Mouse (Mus musculus) kidney, postnatal 0 days (tissue): ENCODE results near the gene Ano1. TPM values are rescaled to one million over a fixed set of nuclear protein-coding genes. Genes with fewer than 3 reads are reported as not detected.
A peak's percentile ranks its signal among the peaks of the same experiment; 100 is the strongest.

Source experiments
- ATAC-seq: fragments of 200-750 bp; cut with Nextera tagmentation; replicated peaks from 2 replicates; pipeline ENCODE4 v1.8.0; 2017; ENCODE audit warnings: low read depth, moderate number of reproducible peaks, moderate TSS enrichment, moderate library complexity; ENCODE audit not compliant: low FRiP score
- DNase-seq: peaks from one replicate; pipeline ENCODE4 v3.0.0-alpha.2; 2016; ENCODE audit warnings: low spot score
- H3K27ac ChIP-seq: fragments of 300-500 bp; sonication (generic); 2 replicates; pipeline ENCODE4 v1.5.1; 2014; ENCODE audit warnings: mild to moderate bottlenecking
- H3K27me3 ChIP-seq: fragments of 300-500 bp; sonication (generic); 2 replicates; pipeline ENCODE4 v1.6.1; 2014; ENCODE audit warnings: low read length, mixed read lengths; ENCODE audit not compliant: insufficient read depth
- H3K36me3 ChIP-seq: fragments of 300-500 bp; sonication (generic); 2 replicates; pipeline ENCODE4 v1.6.1; 2014; ENCODE audit warnings: low read length, mixed read lengths; ENCODE audit not compliant: insufficient read depth
- H3K4me1 ChIP-seq: fragments of 300-500 bp; sonication (generic); replicated peaks from 2 replicates; pipeline ENCODE4 v1.6.1; 2014; ENCODE audit warnings: antibody characterized with exemption, low read length, mixed read lengths; ENCODE audit not compliant: insufficient read depth
- H3K4me2 ChIP-seq: fragments of 300-500 bp; sonication (generic); 2 replicates; pipeline ENCODE4 v1.6.1; 2014; ENCODE audit warnings: mild to moderate bottlenecking, low read length, moderate library complexity, mixed read lengths
- H3K4me3 ChIP-seq: fragments of 300-500 bp; sonication (generic); replicated peaks from 2 replicates; pipeline ENCODE4 v1.5.1; 2014; ENCODE audit warnings: low read depth, low read length
- H3K9ac ChIP-seq: fragments of 300-500 bp; sonication (generic); 2 replicates; pipeline ENCODE4 v1.6.1; 2014; ENCODE audit warnings: low read depth, low read length
- H3K9me3 ChIP-seq: fragments of 300-500 bp; sonication (generic); replicated peaks from 2 replicates; pipeline ENCODE4 v1.6.1; 2016; ENCODE audit warnings: low read length, inconsistent platforms, mixed read lengths
- CTCF ChIP-seq: IDR thresholded peaks from 2 replicates; pipeline ENCODE4 v1.5.1; 2016; ENCODE audit warnings: antibody characterized with exemption, low read depth, mild to moderate bottlenecking, moderate library complexity
- WGBS: fragments of 180-500 bp; shearing (Covaris S2); extraction: QIAGEN DNeasy Blood & Tissue Kit; methylation state at CpG from one replicate; pipeline ENCODE4 v1.1.7; 2014; 5-methylcytosine and 5-hydroxymethylcytosine counted together
- polyA plus RNA-seq: library from polyadenylated mRNA; unstranded; fragments of >200 nt; fragmentation: Nextera tagmentation; extraction: Ambion mirVana; gene quantifications from 2 replicates; pipeline ENCODE4 v1.2.1, GENCODE M21; 2015

The Ano1 gene
- polyA plus RNA-seq, 1 experiment from 2014 or later, result 34.1 TPM

- TF ChIP-seq CTCF, result no peak
- 79% methylated on average over 3 of the region's 3 CpGs for WGBS
- H3K27me3 ChIP-seq, result no peaks in the 10 kb centered on the region
- H3K9me3 ChIP-seq, result no peaks in the 10 kb centered on the region
- H3K4me1 ChIP-seq, result peaks cover 5% of the 10 kb centered on the region
- H3K4me3 ChIP-seq, result no peak overlapping the region
- DNase-seq (no peak), ATAC-seq (no peak)
- H3K4me2 ChIP-seq, result no peak overlapping the region
- no peaks in the 10 kb centered on the region for H3K36me3 ChIP-seq
- no peak overlapping the region for H3K9ac ChIP-seq
- H3K27ac ChIP-seq, result no peak overlapping the region
Observed at GRCm38 (mm10) chr7:144665585-144665984, 86.2 kb downstream of the Ano1 start.

- no peak overlapping the region for H3K9ac ChIP-seq
- peak overlapping the region; percentile 75; the same call in 1 of the 2 replicates for H3K27ac ChIP-seq
- no peaks in the 10 kb centered on the region for H3K36me3 ChIP-seq
- 24% methylated on average over 6 of the region's 6 CpGs for WGBS
- no peaks in the 10 kb centered on the region for H3K9me3 ChIP-seq
- no peaks in the 10 kb centered on the region for H3K27me3 ChIP-seq
- no peak overlapping the region for H3K4me2 ChIP-seq
- ATAC-seq (peak; percentile 61; the same call in 1 of the 2 replicates), DNase-seq (peak; percentile 92)
- H3K4me1 ChIP-seq, result no peaks in the 10 kb centered on the region; the same call in 1 of the 2 replicates
- no peak overlapping the region for H3K4me3 ChIP-seq
- TF ChIP-seq CTCF, result no peak
Observed at GRCm38 (mm10) chr7:144663566-144663965, 88.2 kb downstream of the Ano1 start.

- H3K4me2 ChIP-seq, result no peak overlapping the region
- peak; percentile 53 for TF ChIP-seq CTCF
- no peaks in the 10 kb centered on the region for H3K36me3 ChIP-seq
- DNase-seq (peak; percentile 88), ATAC-seq (no peak; the same call in 1 of the 2 replicates)
- H3K9ac ChIP-seq, result no peak overlapping the region
- peak overlapping the region; percentile 73 for H3K27ac ChIP-seq
- peaks cover 10% of the 10 kb centered on the region; the same call in 1 of the 2 replicates for H3K4me1 ChIP-seq
- no peaks in the 10 kb centered on the region for H3K9me3 ChIP-seq
- no peaks in the 10 kb centered on the region for H3K27me3 ChIP-seq
- WGBS, result 45% methylated on average over 9 of the region's 9 CpGs
- no peak overlapping the region for H3K4me3 ChIP-seq
Observed at GRCm38 (mm10) chr7:144656261-144656967, 95.4 kb downstream of the Ano1 start.

- ATAC-seq, result peak; percentile 73
- H3K36me3 ChIP-seq, result no peaks in the 10 kb centered on the region
- peak overlapping the region; percentile 73 for H3K27ac ChIP-seq
- no peak overlapping the region for H3K4me2 ChIP-seq
- 6% methylated on average over 10 of the region's 10 CpGs for WGBS
- H3K9ac ChIP-seq, result no peak overlapping the region
- H3K27me3 ChIP-seq, result no peaks in the 10 kb centered on the region
- peak; percentile 94 for DNase-seq
- TF ChIP-seq CTCF, result no peak
- H3K4me1 ChIP-seq, result peaks cover 10% of the 10 kb centered on the region; the same call in 1 of the 2 replicates
- no peak overlapping the region for H3K4me3 ChIP-seq
- H3K9me3 ChIP-seq, result no peaks in the 10 kb centered on the region
Observed at GRCm38 (mm10) chr7:144653681-144654425, 97.9 kb downstream of the Ano1 start.

GRCm38 (mm10) chr7:144647547-144647946 lies 104.2 kb downstream of the Ano1 start:
- Histone ChIP-seq H3K9ac (no peak overlapping the region), H3K27me3 (no peaks in the 10 kb centered on the region), H3K36me3 (no peaks in the 10 kb centered on the region), H3K4me3 (no peak overlapping the region), H3K4me1 (no peaks in the 10 kb centered on the region), H3K4me2 (no peak overlapping the region), H3K9me3 (no peaks in the 10 kb centered on the region), H3K27ac (no peak overlapping the region)
- TF ChIP-seq CTCF, result no peak
- 63% methylated on average over 5 of the region's 5 CpGs for WGBS
- DNase-seq (no peak), ATAC-seq (no peak)

GRCm38 (mm10) chr7:144640817-144641216 lies 111.0 kb downstream of the Ano1 start:
- WGBS, result 94% methylated on average over 1 of the region's 1 CpGs
- Histone ChIP-seq H3K36me3 (no peaks in the 10 kb centered on the region), H3K4me2 (no peak overlapping the region), H3K9ac (no peak overlapping the region), H3K4me3 (no peak overlapping the region), H3K27me3 (no peaks in the 10 kb centered on the region), H3K9me3 (no peaks in the 10 kb centered on the region), H3K4me1 (no peaks in the 10 kb centered on the region), H3K27ac (no peak overlapping the region)
- no peak for ATAC-seq
- no peak for TF ChIP-seq CTCF
- no peak for DNase-seq
